Mouse (Mus musculus): Measurements from ENCODE around the gene Has3.

DNA sequence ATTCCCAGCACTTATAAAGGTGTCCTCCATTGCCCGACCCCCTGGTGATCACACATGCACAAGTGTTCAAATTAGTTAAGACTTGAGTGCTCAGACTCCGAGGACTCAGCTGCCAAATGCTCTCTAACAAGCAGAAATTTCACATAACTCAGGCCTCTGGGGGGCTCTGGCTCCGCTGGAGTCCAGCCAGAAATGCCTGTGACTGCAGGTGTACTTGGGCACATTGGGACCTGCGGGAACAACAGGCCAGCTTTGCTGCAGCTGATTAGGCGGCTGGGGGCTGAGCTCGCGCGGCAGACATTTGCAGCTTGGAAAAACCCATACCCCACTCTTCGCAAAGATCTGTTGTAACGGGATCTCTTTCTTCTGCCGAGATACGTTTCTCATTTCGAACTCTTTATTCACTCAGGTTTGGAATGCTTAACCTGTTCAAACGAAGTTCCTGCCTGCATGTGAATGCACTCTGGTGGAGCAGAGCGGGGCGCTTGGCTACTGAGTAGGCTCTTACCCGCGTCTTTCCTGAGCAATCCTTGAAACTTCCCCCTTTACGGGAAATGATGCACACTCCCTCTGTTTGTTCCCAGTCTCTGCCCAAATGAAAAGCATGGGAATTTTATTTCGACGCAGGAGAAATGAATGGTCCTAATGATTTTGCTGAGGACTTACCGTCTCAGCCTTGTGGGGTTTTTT, 62.5 kb downstream of the Has3 start:
- TF ChIP-seq CTCF (IDR thresholded peaks at IDR 0.05; ENCODE audit: low read depth, low read length) (no peak), POLR2A (IDR thresholded peaks at IDR 0.05; ENCODE audit: insufficient read depth, low read length) (no peak), EP300 (IDR thresholded peaks at IDR 0.05; ENCODE audit: insufficient read depth, low read depth, low read length) (no peak)
